Comparison of ENCODE assay signal across 12 mouse cellular contexts in the genomic region with DNA sequence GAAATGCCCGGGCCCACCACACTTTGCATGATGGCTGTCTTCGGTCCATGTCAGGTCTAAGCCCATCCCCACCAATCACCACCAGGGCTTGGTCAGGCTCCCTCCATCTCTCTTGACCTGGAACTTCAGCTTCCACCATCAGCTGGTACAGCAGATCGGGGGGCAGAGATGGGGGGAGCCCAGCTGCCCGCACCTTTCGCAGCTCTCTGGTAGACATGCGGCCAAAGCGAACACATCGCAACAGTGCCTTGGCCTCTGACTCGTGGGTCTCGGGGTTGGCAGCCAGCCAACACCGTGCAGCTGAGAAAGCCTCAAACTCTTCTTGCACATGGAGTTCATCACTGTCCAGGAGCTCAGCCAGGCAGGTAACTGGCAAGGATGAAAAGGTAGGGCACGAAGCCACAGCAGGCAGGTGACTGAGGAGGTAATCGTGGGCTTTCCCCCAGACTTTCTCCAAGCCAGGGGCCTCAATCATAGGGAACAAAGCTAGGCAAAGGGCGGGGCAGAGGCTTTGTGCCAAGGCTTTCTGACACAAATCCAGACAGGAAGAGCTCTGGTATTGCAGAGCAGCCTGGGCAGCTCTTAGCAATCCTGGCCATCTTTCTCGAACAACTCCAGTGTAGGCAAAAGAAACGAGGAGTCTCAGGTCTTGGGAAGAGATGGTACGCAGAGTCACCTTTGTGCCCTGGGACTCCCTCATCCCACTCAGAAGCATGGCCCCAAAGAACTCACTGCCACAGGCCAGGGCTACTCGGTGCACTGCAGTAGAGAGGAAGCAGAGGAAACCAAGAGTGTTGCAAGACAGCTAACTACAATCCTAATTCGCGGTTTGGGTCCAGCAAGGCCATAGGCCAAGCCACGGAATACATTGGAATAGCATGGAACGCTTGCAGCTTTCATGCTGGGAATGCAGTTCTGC. TPM values are rescaled to one million over a fixed set of nuclear protein-coding genes. Genes with fewer than 3 reads are reported as not detected.
A peak's percentile ranks its signal among the peaks of the same experiment; 100 is the strongest.
DNase-seq lines count a peak whose midpoint lies in the region; ATAC-seq and TF ChIP-seq lines count a peak whose summit lies in the region.
"Had no signal": no experiment of that assay in that cellular context is flagged by ENCODE, and none has a peak within 500 bp of the region (broad histone marks: within the 10 kb centered on the region; RNA-seq: fewer than 3 reads in every experiment).

No protein-coding gene starts in this region.

- 71% methylated on average over 22 of the region's 22 CpGs for WGBS in intestine, postnatal 0 days
- WGBS in intestine, embryonic 16.5 days = 75% methylated on average over 22 of the region's 22 CpGs

- H3K4me3 ChIP-seq in intestine, postnatal 0 days (ENCODE audit: low read depth, low read length) = no peak overlapping the region
- H3K4me3 ChIP-seq in intestine, embryonic 16.5 days (ENCODE audit: low read length) = no peak overlapping the region

- no peak overlapping the region for H3K9ac ChIP-seq in intestine, postnatal 0 days (ENCODE audit: low read depth, low read length)
- no peak overlapping the region for H3K9ac ChIP-seq in intestine, embryonic 16.5 days (ENCODE audit: low read depth, low read length)

- DNase-seq in brain, adult 2 months (ENCODE audit: low read depth, low spot score) = peak; percentile 11
- peak; percentile 32 to 36 for DNase-seq in heart, postnatal 10 days
- peak; percentile 7 for DNase-seq in ovary, postnatal 10 days (ENCODE audit: low spot score)
- no peak for DNase-seq in thymus, postnatal 0 days (ENCODE audit: low spot score)
- DNase-seq in Muller cell, postnatal 12 days (ENCODE audit: inconsistent ontology term) = no peak
- no peak for DNase-seq in retina, postnatal 1 day

- no peaks in the 10 kb centered on the region; the same call in 1 of the 2 replicates for H3K4me1 ChIP-seq in intestine, postnatal 0 days (replicated peaks; ENCODE audit: control insufficient read depth, insufficient read depth, low read length)
- H3K4me1 ChIP-seq in intestine, embryonic 16.5 days (ENCODE audit: control insufficient read depth, insufficient read depth, low read length) = peaks cover 11% of the 10 kb centered on the region

- no peaks in the 10 kb centered on the region for H3K27me3 ChIP-seq in intestine, postnatal 0 days (replicated peaks; ENCODE audit: control insufficient read depth, insufficient read depth, low read length)
- no peaks in the 10 kb centered on the region for H3K27me3 ChIP-seq in intestine, embryonic 16.5 days (replicated peaks; ENCODE audit: control insufficient read depth, insufficient read depth, low read length)

- no peak overlapping the region for H3K4me2 ChIP-seq in intestine, postnatal 0 days (replicated peaks; ENCODE audit: low read depth)
- H3K4me2 ChIP-seq in intestine, embryonic 16.5 days (ENCODE audit: low read depth, low read length) = no peak overlapping the region
- H3K4me2 ChIP-seq: midbrain, embryonic 11.5 days had no signal

- no peaks in the 10 kb centered on the region for H3K36me3 ChIP-seq in intestine, postnatal 0 days (ENCODE audit: control insufficient read depth, insufficient read depth)
- no peaks in the 10 kb centered on the region for H3K36me3 ChIP-seq in intestine, embryonic 16.5 days (ENCODE audit: control insufficient read depth, insufficient read depth, low read length)
- H3K36me3 ChIP-seq: G1E had no signal

- no peak overlapping the region for H3K27ac ChIP-seq in intestine, postnatal 0 days (ENCODE audit: low read depth, low read length)
- H3K27ac ChIP-seq in intestine, embryonic 16.5 days (ENCODE audit: low read length) = no peak overlapping the region

- intact Hi-C loops in heart, postnatal 10 days (cut with DNase I) = no loop called here

- TF ChIP-seq CTCF in intestine, postnatal 0 days (IDR thresholded peaks at IDR 0.05; ENCODE audit: low read depth) = no peak

- ATAC-seq in intestine, postnatal 0 days = 0 out of 2 replicates have a peak, but pooled peaks have one; percentile 29
- no peak for ATAC-seq in intestine, embryonic 16.5 days
- ATAC-seq: forebrain, embryonic 16.5 days had no signal

- no peaks in the 10 kb centered on the region for H3K9me3 ChIP-seq in intestine, postnatal 0 days (ENCODE audit: control insufficient read depth)
- no peaks in the 10 kb centered on the region for H3K9me3 ChIP-seq in intestine, embryonic 16.5 days (ENCODE audit: control insufficient read depth, low read length)
- H3K9me3 ChIP-seq: G1E had no signal

RNA-seq across cellular contexts. Expression of gene Klhl33, which starts 4.5 kb away (rescaled TPM):
- polyA plus RNA-seq in intestine, postnatal 0 days (2015; fragmentation: Nextera tagmentation; extraction: Ambion mirVana) = 0.09 and 0.17 TPM in 2 replicates
- polyA plus RNA-seq in intestine, embryonic 16.5 days (2015; fragmentation: Nextera tagmentation; extraction: Ambion mirVana) = 0.21 and 0.23 TPM in 2 replicates
- 1 to 10 TPM; 5.7 to 5.9 TPM for total RNA-seq in heart, postnatal 10 days (2021)
- polyA plus RNA-seq in thymus, postnatal 0 days (2015; fragmentation: Nextera tagmentation; extraction: Ambion mirVana) = 0.18 and 0.30 TPM in 2 replicates
- total RNA-seq: neutrophil, adult 5-6 weeks had no signal
- polyA plus RNA-seq: G1E had no signal

RNA-seq across cellular contexts. Expression of gene Tep1, which starts 22.4 kb away (rescaled TPM):
- 23.7 and 23.8 TPM in 2 replicates for polyA plus RNA-seq in intestine, postnatal 0 days (2015; fragmentation: Nextera tagmentation; extraction: Ambion mirVana)
- 12.6 and 16.0 TPM in 2 replicates for polyA plus RNA-seq in intestine, embryonic 16.5 days (2015; fragmentation: Nextera tagmentation; extraction: Ambion mirVana)
- total RNA-seq in heart, postnatal 10 days (2021) = 10 to 100 TPM; 10.9 to 11.6 TPM
- polyA plus RNA-seq in thymus, postnatal 0 days (2015; fragmentation: Nextera tagmentation; extraction: Ambion mirVana) = 10.7 and 11.2 TPM in 2 replicates

RNA-seq across cellular contexts. Expression of gene Osgep, which starts 31.9 kb away (rescaled TPM):
- polyA plus RNA-seq in intestine, postnatal 0 days (2015; fragmentation: Nextera tagmentation; extraction: Ambion mirVana) = 56.8 and 57.8 TPM in 2 replicates
- polyA plus RNA-seq in intestine, embryonic 16.5 days (2015; fragmentation: Nextera tagmentation; extraction: Ambion mirVana) = 131 and 133 TPM in 2 replicates
- 10 to 100 TPM; 59.5 to 66.3 TPM for total RNA-seq in heart, postnatal 10 days (2021)
- 111 and 123 TPM in 2 replicates for polyA plus RNA-seq in thymus, postnatal 0 days (2015; fragmentation: Nextera tagmentation; extraction: Ambion mirVana)

RNA-seq across cellular contexts. Expression of gene Apex1, which starts 32.0 kb away (rescaled TPM):
- polyA plus RNA-seq in intestine, postnatal 0 days (2015; fragmentation: Nextera tagmentation; extraction: Ambion mirVana) = 71.0 and 74.1 TPM in 2 replicates
- 208 and 232 TPM in 2 replicates for polyA plus RNA-seq in intestine, embryonic 16.5 days (2015; fragmentation: Nextera tagmentation; extraction: Ambion mirVana)
- total RNA-seq in heart, postnatal 10 days (2021) = 10 to 100 TPM; 39.5 to 43.4 TPM
- 165 and 184 TPM in 2 replicates for polyA plus RNA-seq in thymus, postnatal 0 days (2015; fragmentation: Nextera tagmentation; extraction: Ambion mirVana)

RNA-seq across cellular contexts. Expression of gene Pip4p1, which starts 37.9 kb away (rescaled TPM):
- polyA plus RNA-seq in intestine, postnatal 0 days (2015; fragmentation: Nextera tagmentation; extraction: Ambion mirVana) = 51.2 and 51.4 TPM in 2 replicates
- 58.0 and 67.0 TPM in 2 replicates for polyA plus RNA-seq in intestine, embryonic 16.5 days (2015; fragmentation: Nextera tagmentation; extraction: Ambion mirVana)
- total RNA-seq in heart, postnatal 10 days (2021) = 10 to 100 TPM; 23.7 to 25.4 TPM
- 42.3 and 45.5 TPM in 2 replicates for polyA plus RNA-seq in thymus, postnatal 0 days (2015; fragmentation: Nextera tagmentation; extraction: Ambion mirVana)

Comparison
In these comparisons a context has a peak if more than half of its experiments do, and no peak if none do; other contexts are left out.
1. DNase-seq: peak in brain, adult 2 months (single experiment), heart, postnatal 10 days (2 of 2) and ovary, postnatal 10 days (single experiment); none in thymus, postnatal 0 days (single experiment), Muller cell, postnatal 12 days (single experiment) and retina, postnatal 1 day (single experiment).